8 mouse cellular contexts compared by ENCODE assay signal in the genomic region with DNA sequence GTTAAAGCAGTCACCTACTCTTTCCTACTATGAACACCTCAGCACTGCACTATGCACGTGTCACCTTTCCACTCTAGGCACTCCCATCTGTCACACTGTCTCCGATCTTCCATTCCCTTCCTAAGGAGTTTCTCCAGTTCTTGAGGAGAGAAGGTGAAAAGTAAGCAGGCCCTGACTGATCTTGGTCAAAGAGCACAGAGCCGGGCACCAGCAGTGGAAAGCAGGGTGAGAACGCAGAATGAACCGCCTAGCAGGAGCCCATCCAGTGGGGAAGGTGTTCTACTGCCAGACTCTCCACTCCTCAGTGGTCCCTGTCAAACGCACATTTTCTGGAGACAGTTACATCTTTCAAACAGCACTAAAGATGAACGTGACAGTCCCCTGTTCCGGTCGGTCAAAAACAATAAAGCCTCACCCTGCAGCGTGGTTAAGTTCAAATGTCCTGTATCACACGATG. TPM values are rescaled to one million over a fixed set of nuclear protein-coding genes. Genes with fewer than 3 reads are reported as not detected.
DNase-seq lines count a peak whose midpoint lies in the region; ATAC-seq and TF ChIP-seq lines count a peak whose summit lies in the region.

No protein-coding gene starts in this region.

- no peak overlapping the region for H3K27ac ChIP-seq in lung, embryonic 15.5 days
- no peak overlapping the region for H3K27ac ChIP-seq in embryonic facial prominence, embryonic 11.5 days (replicated peaks; ENCODE audit: low read depth, low read length)
- peak overlapping the region; percentile 99; the same call in 1 of the 2 replicates for H3K27ac ChIP-seq in intestine, postnatal 0 days (ENCODE audit: low read depth, low read length)
- peak overlapping the region; percentile 98; the same call in 1 of the 2 replicates for H3K27ac ChIP-seq in midbrain, embryonic 12.5 days (replicated peaks)

- no peaks in the 10 kb centered on the region for H3K9me3 ChIP-seq in lung, embryonic 15.5 days
- no peaks in the 10 kb centered on the region for H3K9me3 ChIP-seq in embryonic facial prominence, embryonic 11.5 days (replicated peaks; ENCODE audit: control insufficient read depth, low read length)
- H3K9me3 ChIP-seq in intestine, postnatal 0 days (ENCODE audit: control insufficient read depth), result no peaks in the 10 kb centered on the region
- H3K9me3 ChIP-seq in midbrain, embryonic 12.5 days, result no peaks in the 10 kb centered on the region

- intact Hi-C loops in left cerebral cortex, postnatal 36 days (cut with DNase I), result loop anchor here (5.0 kb wide), 2 partner anchors 59 to 146 kb away; no protein-coding TSS in a partner anchor

- H3K4me1 ChIP-seq in lung, embryonic 15.5 days, result peaks cover 20% of the 10 kb centered on the region
- peaks cover 3% of the 10 kb centered on the region; the same call in 1 of the 2 replicates for H3K4me1 ChIP-seq in embryonic facial prominence, embryonic 11.5 days (ENCODE audit: control insufficient read depth, insufficient read depth, low read length)
- 0 out of 2 replicates have a peak, but pooled peaks cover 7% of the 10 kb centered on the region for H3K4me1 ChIP-seq in intestine, postnatal 0 days (replicated peaks; ENCODE audit: control insufficient read depth, insufficient read depth, low read length)
- H3K4me1 ChIP-seq in midbrain, embryonic 12.5 days, result peaks cover 29% of the 10 kb centered on the region

- peak overlapping the region; percentile 91 for H3K4me2 ChIP-seq in lung, embryonic 15.5 days
- H3K4me2 ChIP-seq in embryonic facial prominence, embryonic 11.5 days (ENCODE audit: low read depth, low read length), result peak overlapping the region; percentile 72
- H3K4me2 ChIP-seq in intestine, postnatal 0 days (replicated peaks; ENCODE audit: low read depth), result peak overlapping the region; percentile 65
- peak overlapping the region; percentile 87 for H3K4me2 ChIP-seq in midbrain, embryonic 12.5 days (replicated peaks)

- no peak for TF ChIP-seq CTCF in intestine, postnatal 0 days (IDR thresholded peaks at IDR 0.05; ENCODE audit: low read depth)

- H3K27me3 ChIP-seq in lung, embryonic 15.5 days, result no peaks in the 10 kb centered on the region
- no peaks in the 10 kb centered on the region for H3K27me3 ChIP-seq in embryonic facial prominence, embryonic 11.5 days (ENCODE audit: control insufficient read depth, insufficient read depth, low read length)
- no peaks in the 10 kb centered on the region for H3K27me3 ChIP-seq in intestine, postnatal 0 days (replicated peaks; ENCODE audit: control insufficient read depth, insufficient read depth, low read length)
- H3K27me3 ChIP-seq in midbrain, embryonic 12.5 days, result no peaks in the 10 kb centered on the region

- no peaks in the 10 kb centered on the region for H3K36me3 ChIP-seq in lung, embryonic 15.5 days
- no peaks in the 10 kb centered on the region for H3K36me3 ChIP-seq in embryonic facial prominence, embryonic 11.5 days (replicated peaks; ENCODE audit: control insufficient read depth, insufficient read depth, low read depth, low read length)
- H3K36me3 ChIP-seq in intestine, postnatal 0 days (ENCODE audit: control insufficient read depth, insufficient read depth), result no peaks in the 10 kb centered on the region
- no peaks in the 10 kb centered on the region for H3K36me3 ChIP-seq in midbrain, embryonic 12.5 days

- peak overlapping the region; percentile 92 for H3K9ac ChIP-seq in lung, embryonic 15.5 days
- H3K9ac ChIP-seq in embryonic facial prominence, embryonic 11.5 days (replicated peaks; ENCODE audit: low read length), result peak overlapping the region; percentile 94
- peak overlapping the region; percentile 92 for H3K9ac ChIP-seq in intestine, postnatal 0 days (ENCODE audit: low read depth, low read length)
- peak overlapping the region; percentile 96 for H3K9ac ChIP-seq in midbrain, embryonic 12.5 days (replicated peaks)

- H3K4me3 ChIP-seq in lung, embryonic 15.5 days, result peak overlapping the region; percentile 98
- peak overlapping the region; percentile 94 for H3K4me3 ChIP-seq in embryonic facial prominence, embryonic 11.5 days (ENCODE audit: low read depth, low read length)
- peak overlapping the region; percentile 87 for H3K4me3 ChIP-seq in intestine, postnatal 0 days (ENCODE audit: low read depth, low read length)
- peak overlapping the region; percentile 95 for H3K4me3 ChIP-seq in midbrain, embryonic 12.5 days

- WGBS in lung, embryonic 15.5 days, result 5% methylated on average over 11 of the region's 11 CpGs
- 28% methylated on average over 11 of the region's 11 CpGs for WGBS in embryonic facial prominence, embryonic 11.5 days
- WGBS in intestine, postnatal 0 days, result 6% methylated on average over 11 of the region's 11 CpGs
- 25% methylated on average over 11 of the region's 11 CpGs for WGBS in midbrain, embryonic 12.5 days

- no peak for DNase-seq in lung, postnatal 14 days
- DNase-seq in embryonic facial prominence, embryonic 11.5 days (ENCODE audit: low spot score), result no peak
- no peak for DNase-seq in urinary bladder, adult 2 months (ENCODE audit: low spot score)
- DNase-seq in left cerebral cortex, postnatal 36 days (ENCODE audit: low spot score in 2 of 2), result no peak
- DNase-seq in testis, postnatal 14 days (ENCODE audit: low spot score), result no peak

- ATAC-seq in lung, embryonic 15.5 days (ENCODE audit: borderline replicate concordance, extremely low read depth, low FRiP score, low TSS enrichment), result no peak
- ATAC-seq in embryonic facial prominence, embryonic 11.5 days (replicated peaks; ENCODE audit: insufficient number of reproducible peaks, low FRiP score, low TSS enrichment, low read depth), result no peak
- no peak for ATAC-seq in intestine, postnatal 0 days
- no peak for ATAC-seq in midbrain, embryonic 12.5 days (ENCODE audit: low FRiP score, low read depth)

RNA-seq across cellular contexts. Expression of a gene that starts 1.4 kb away (rescaled TPM):
- polyA plus RNA-seq in lung, embryonic 15.5 days (2015; fragmentation: Nextera tagmentation; extraction: Ambion mirVana), result 201 and 202 TPM in 2 replicates
- 224 and 244 TPM in 2 replicates for polyA plus RNA-seq in embryonic facial prominence, embryonic 11.5 days (2014; fragmentation: Nextera tagmentation; extraction: Ambion mirVana)
- 147 and 151 TPM in 2 replicates for polyA plus RNA-seq in intestine, postnatal 0 days (2015; fragmentation: Nextera tagmentation; extraction: Ambion mirVana)
- 181 and 189 TPM in 2 replicates for polyA plus RNA-seq in midbrain, embryonic 12.5 days (2016; fragmentation: Nextera tagmentation; extraction: Ambion mirVana)
- 104 and 112 TPM in 2 replicates for polyA plus RNA-seq in urinary bladder, adult 2 months (2012; rRNA removed)
- 100 to 1,000 TPM; 119 to 120 TPM for total RNA-seq in left cerebral cortex, postnatal 36 days (2021)

Comparison
In these comparisons a context has a peak if more than half of its experiments do, and no peak if none do; other contexts are left out.
1. H3K27ac ChIP-seq: peak in intestine, postnatal 0 days (single experiment) and midbrain, embryonic 12.5 days (single experiment); none in lung, embryonic 15.5 days (single experiment) and embryonic facial prominence, embryonic 11.5 days (single experiment).
2. Peak in every context shown above with its lines, with median percentiles within 50 percentile points of each other: H3K4me2 ChIP-seq, H3K4me3 ChIP-seq and H3K9ac ChIP-seq.